Mouse (Mus musculus) forebrain, postnatal 0 days (tissue): ENCODE measurements around the gene AY074887. TPM values are rescaled to one million over a fixed set of nuclear protein-coding genes. Genes with fewer than 3 reads are reported as not detected.
A peak's percentile ranks its signal among the peaks of the same experiment; 100 is the strongest.
"Not testable (repeated sequence)": the region's sequence is repeated elsewhere in the genome, so short reads cannot be mapped to it uniquely, and the experiment has no call there.

Source experiments
- ATAC-seq: fragments of 200-750 bp; cut with Nextera tagmentation; 2 replicates; pipeline ENCODE4 v1.8.0; 2017; ENCODE audit warnings: mild to moderate bottlenecking, moderate library complexity
- DNase-seq: peaks from one replicate; pipeline ENCODE4 v3.0.0-alpha.2; 2015
- H3K27ac ChIP-seq: fragments of 300-500 bp; sonication (generic); 2 replicates; pipeline ENCODE4 v1.5.1; 2014; ENCODE audit warnings: low read depth, mild to moderate bottlenecking, antibody characterized with exemption, low read length, moderate library complexity, mixed read lengths
- H3K27me3 ChIP-seq: fragments of 300-500 bp; sonication (generic); 2 replicates; pipeline ENCODE4 v1.6.1; 2014; ENCODE audit warnings: mild to moderate bottlenecking, low read length, mixed read lengths; ENCODE audit not compliant: insufficient read depth
- H3K36me3 ChIP-seq: fragments of 300-500 bp; sonication (generic); 2 replicates; pipeline ENCODE4 v1.6.1; 2014; ENCODE audit warnings: mild to moderate bottlenecking, moderate library complexity; ENCODE audit not compliant: insufficient read depth
- H3K4me1 ChIP-seq: fragments of 300-500 bp; sonication (generic); 2 replicates; pipeline ENCODE4 v1.6.1; 2014; ENCODE audit warnings: antibody characterized with exemption; ENCODE audit not compliant: insufficient read depth
- H3K4me2 ChIP-seq: fragments of 300-500 bp; sonication (generic); 2 replicates; pipeline ENCODE4 v1.6.1; 2014; ENCODE audit warnings: low read depth, mild to moderate bottlenecking, moderate library complexity
- H3K4me3 ChIP-seq: fragments of 300-500 bp; sonication (generic); 2 replicates; pipeline ENCODE4 v1.5.1; 2014; ENCODE audit warnings: low read depth, low read length, mixed read lengths
- H3K9ac ChIP-seq: fragments of 300-500 bp; sonication (generic); 2 replicates; pipeline ENCODE4 v1.6.1; 2014; ENCODE audit warnings: mild to moderate bottlenecking
- H3K9me3 ChIP-seq: fragments of 300-500 bp; sonication (generic); 2 replicates; pipeline ENCODE4 v1.6.1; 2016; ENCODE audit warnings: low read length
- CTCF ChIP-seq: sonication (generic); IDR thresholded peaks from 2 replicates; pipeline ENCODE4 v1.5.1; 2016; ENCODE audit warnings: antibody characterized with exemption, control low read depth, low read depth
- WGBS: fragments of 180-500 bp; shearing (Covaris S2); extraction: QIAGEN DNeasy Blood & Tissue Kit; methylation state at CpG from one replicate; pipeline ENCODE4 v1.1.7; 2014; 5-methylcytosine and 5-hydroxymethylcytosine counted together
- polyA plus RNA-seq: library from polyadenylated mRNA; unstranded; fragments of >200 nt; fragmentation: Nextera tagmentation; extraction: Ambion mirVana; gene quantifications from 2 replicates; pipeline ENCODE4 v1.2.1, GENCODE M21; 2015
- total RNA-seq: library from RNA; depleted of rRNA; stranded (reverse); fragments of >200 nt; gene quantifications from 2 replicates; pipeline ENCODE4 v1.2.3, GENCODE M21; 2014

AY074887 gene
- total and polyA plus RNA-seq, 2 experiments from 2014 or later, result 0.76 TPM; not detected in 1

GRCm38 (mm10) chr9:54980674-54981073 lies 29.9 kb upstream of the AY074887 start, which contains the start of gene Chrna5:
Chrna5 (plus strand) TSS chr9:54980880.
- Histone ChIP-seq H3K9me3 (no peaks in the 10 kb centered on the region), H3K4me2 (peak within 1 kb of the TSS; percentile 81), H3K36me3 (no peaks in the 10 kb centered on the region), H3K9ac (peak within 1 kb of the TSS; percentile 57), H3K4me3 (peak within 1 kb of the TSS; percentile 52), H3K27me3 (peaks cover 8% of the 10 kb centered on the region; the same call in 1 of the 2 replicates), H3K27ac (no peak within 1 kb of the TSS), H3K4me1 (no peaks in the 10 kb centered on the region; the same call in 1 of the 2 replicates)
- TF ChIP-seq CTCF, result no peak
- ATAC-seq (no peak), DNase-seq (peak; percentile 18)
- WGBS, result 57% methylated on average over 8 of the region's 8 CpGs

DNA sequence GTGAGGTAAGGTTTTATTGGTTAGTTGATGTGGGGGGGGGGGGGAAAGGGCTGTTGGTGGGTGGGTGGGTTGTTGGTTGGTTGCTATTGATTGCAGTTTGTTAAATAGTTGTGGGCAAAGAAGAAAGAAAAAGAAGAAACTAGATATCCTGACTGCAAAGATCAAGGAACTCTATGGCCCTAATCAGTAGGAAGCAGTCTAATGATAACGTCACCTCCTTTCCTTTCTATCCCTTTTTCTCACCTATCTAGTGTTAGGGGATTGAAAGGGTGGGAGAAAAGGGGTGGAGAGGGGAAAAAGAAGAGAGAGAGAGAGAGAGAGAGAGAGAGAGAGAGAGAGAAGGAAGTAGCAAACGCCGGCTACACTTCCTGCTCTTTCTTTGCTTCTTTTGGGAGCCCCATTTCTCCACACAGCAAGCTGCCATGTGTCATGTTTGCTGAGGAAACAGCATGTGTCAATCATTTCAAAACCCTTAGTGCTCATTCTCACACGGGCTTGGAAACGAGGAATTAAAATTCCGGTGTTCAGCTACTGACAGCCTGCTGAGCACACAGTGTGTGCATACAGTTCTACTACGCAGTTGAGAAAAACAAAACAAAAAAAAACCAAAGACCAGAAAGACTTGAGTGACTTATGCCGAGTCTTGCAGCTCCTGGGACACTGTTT lies 19.3 kb upstream of the AY074887 start:
- H3K9me3 ChIP-seq, result no peaks in the 10 kb centered on the region
- H3K4me2 ChIP-seq, result no peak overlapping the region
- H3K27me3 ChIP-seq, result no peaks in the 10 kb centered on the region; the same call in 1 of the 2 replicates
- H3K27ac ChIP-seq, result no peak overlapping the region
- ATAC-seq (peak; percentile 77), DNase-seq (peak; percentile 34)
- 40% methylated on average over 8 of the region's 8 CpGs for WGBS
- H3K9ac ChIP-seq, result no peak overlapping the region
- H3K4me3 ChIP-seq, result no peak overlapping the region
- TF ChIP-seq CTCF, result no peak
- H3K36me3 ChIP-seq, result no peaks in the 10 kb centered on the region
- H3K4me1 ChIP-seq, result no peaks in the 10 kb centered on the region

GRCm38 (mm10) chr9:54963669-54964068 lies 12.9 kb upstream of the AY074887 start:
- Histone ChIP-seq H3K9me3 (no peaks in the 10 kb centered on the region), H3K36me3 (peaks cover 16% of the 10 kb centered on the region), H3K9ac (no peak overlapping the region), H3K27me3 (no peaks in the 10 kb centered on the region), H3K4me2 (no peak overlapping the region), H3K4me1 (no peaks in the 10 kb centered on the region), H3K27ac (no peak overlapping the region), H3K4me3 (no peak overlapping the region)
- DNase-seq (no peak), ATAC-seq (no peak)
- no peak for TF ChIP-seq CTCF

DNA sequence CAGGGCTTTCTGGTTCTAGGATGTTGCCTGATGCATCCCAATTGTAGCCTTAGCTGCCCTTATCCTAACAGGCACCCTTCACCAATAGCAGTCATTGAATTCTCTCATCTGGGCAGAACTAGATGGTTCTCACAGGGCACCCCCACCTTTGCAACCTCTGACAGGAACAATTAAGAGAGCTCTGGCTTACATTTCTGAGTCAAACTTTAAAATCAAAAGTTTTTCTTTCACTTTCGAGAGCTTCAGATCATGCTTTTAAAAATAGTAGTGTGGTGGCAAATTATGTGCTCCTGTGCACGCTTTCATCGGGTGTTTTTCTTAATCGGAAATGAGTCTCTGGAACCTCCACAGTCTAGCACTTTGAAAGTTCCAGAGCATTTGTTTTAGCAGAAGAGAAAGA lies 10.3 kb upstream of the AY074887 start:
- peaks cover 40% of the 10 kb centered on the region for H3K36me3 ChIP-seq
- WGBS, result 89% methylated on average over 4 of the region's 4 CpGs
- H3K9me3 ChIP-seq, result no peaks in the 10 kb centered on the region
- H3K27ac ChIP-seq, result no peak overlapping the region
- H3K4me2 ChIP-seq, result no peak overlapping the region
- no peak overlapping the region for H3K9ac ChIP-seq
- DNase-seq (no peak), ATAC-seq (no peak)
- no peak overlapping the region for H3K4me3 ChIP-seq
- H3K27me3 ChIP-seq, result no peaks in the 10 kb centered on the region
- no peaks in the 10 kb centered on the region for H3K4me1 ChIP-seq
- no peak for TF ChIP-seq CTCF

DNA sequence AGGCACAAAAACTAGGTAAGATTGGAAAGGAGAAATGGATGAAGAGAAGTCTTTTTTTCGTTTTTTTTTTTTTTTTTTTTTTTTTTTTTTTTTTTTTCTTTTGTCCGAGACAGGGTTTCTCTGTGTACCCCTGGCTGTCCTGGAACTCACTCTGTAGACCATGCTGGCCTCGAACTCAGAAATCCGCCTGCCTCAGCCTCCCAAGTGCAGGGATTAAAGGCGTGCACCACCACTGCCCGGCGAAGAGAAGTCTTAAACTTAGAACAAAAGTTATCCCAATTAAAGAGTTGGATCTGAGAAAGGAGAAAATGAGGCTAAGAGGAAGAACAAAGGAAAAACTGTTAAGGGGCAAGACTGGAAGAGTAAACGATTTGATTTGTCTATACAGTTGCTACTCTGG lies 636 bp downstream of the AY074887 start:
- Histone ChIP-seq H3K27ac (peak overlapping the region; percentile 93), H3K9ac (peak overlapping the region; percentile 86), H3K36me3 (peaks cover 23% of the 10 kb centered on the region), H3K4me3 (peak overlapping the region; percentile 88), H3K4me2 (peak overlapping the region; percentile 66)
- ATAC-seq, result peak; percentile 10; the same call in 1 of the 2 replicates
- H3K9me3 ChIP-seq, H3K27me3 ChIP-seq, DNase-seq, H3K4me1 ChIP-seq: not testable (repeated sequence)
- WGBS, result 45% methylated on average over 8 of the region's 8 CpGs

GRCm38 (mm10) chr9:54949465-54949864 lies 1.3 kb downstream of the AY074887 start:
- Histone ChIP-seq H3K4me1 (peaks cover 8% of the 10 kb centered on the region), H3K4me2 (no peak overlapping the region), H3K4me3 (no peak overlapping the region), H3K27me3 (no peaks in the 10 kb centered on the region), H3K9me3 (no peaks in the 10 kb centered on the region), H3K36me3 (peaks cover 21% of the 10 kb centered on the region), H3K9ac (no peak overlapping the region), H3K27ac (no peak overlapping the region)
- TF ChIP-seq CTCF, result no peak
- no peak for DNase-seq
- ATAC-seq, result no peak

GRCm38 (mm10) chr9:54946256-54946655 lies 4.5 kb downstream of the AY074887 start:
- no peak for TF ChIP-seq CTCF
- H3K27me3 ChIP-seq, result no peaks in the 10 kb centered on the region
- peaks cover under 1% of the 10 kb centered on the region; the same call in 1 of the 2 replicates for H3K4me1 ChIP-seq
- ATAC-seq (no peak), DNase-seq (peak; percentile 27)
- H3K9ac ChIP-seq, result no peak overlapping the region
- H3K9me3 ChIP-seq, result no peaks in the 10 kb centered on the region
- H3K4me3 ChIP-seq, result no peak overlapping the region
- H3K27ac ChIP-seq, result no peak overlapping the region
- no peaks in the 10 kb centered on the region for H3K36me3 ChIP-seq
- H3K4me2 ChIP-seq, result no peak overlapping the region
- WGBS, result 60% methylated on average over 16 of the region's 16 CpGs
